Mouse (Mus musculus) ES-Bruce4 (cell line): Measurements from ENCODE around the gene Syt13. TPM values are rescaled to one million over a fixed set of nuclear protein-coding genes. Genes with fewer than 3 reads are reported as not detected.

Experiments
- H3K27ac ChIP-seq: 2 replicates; pipeline ENCODE4 v1.5.1; 2012; ENCODE audit warnings: low read length, inconsistent platforms; ENCODE audit not compliant: insufficient read depth
- H3K27me3 ChIP-seq: 2 replicates; pipeline ENCODE4 v1.6.1; 2012; ENCODE audit warnings: mild to moderate bottlenecking, low read length, inconsistent platforms; ENCODE audit not compliant: control insufficient read depth, poor library complexity, insufficient read depth, severe bottlenecking
- H3K36me3 ChIP-seq: 2 replicates; pipeline ENCODE4 v1.6.1; 2012; ENCODE audit warnings: inconsistent platforms, mild to moderate bottlenecking, low read length, moderate library complexity; ENCODE audit not compliant: control insufficient read depth, poor library complexity, insufficient read depth, severe bottlenecking
- H3K4me1 ChIP-seq: one replicate; pipeline ENCODE4 v1.8.1; 2011; ENCODE audit warnings: low read length; ENCODE audit not compliant: control insufficient read depth, insufficient read depth
- H3K4me3 ChIP-seq: 2 replicates; pipeline ENCODE4 v1.5.1; 2011; ENCODE audit warnings: low read depth, mild to moderate bottlenecking, low read length
- H3K9ac ChIP-seq: 2 replicates; pipeline ENCODE4 v1.6.1; 2012; ENCODE audit warnings: low read depth, mild to moderate bottlenecking, inconsistent platforms; ENCODE audit not compliant: poor library complexity, severe bottlenecking
- H3K9me3 ChIP-seq: replicated peaks from 2 replicates; pipeline ENCODE4 v1.6.1; 2012; ENCODE audit warnings: mild to moderate bottlenecking, low read length, inconsistent platforms; ENCODE audit not compliant: control insufficient read depth, poor library complexity, insufficient read depth, severe bottlenecking
- CTCF ChIP-seq: IDR thresholded peaks from one replicate; pipeline ENCODE4 v1.8.1; 2011; ENCODE audit warnings: low read depth, low read length
- EP300 ChIP-seq: IDR thresholded peaks from 2 replicates; pipeline ENCODE4 v1.6.1; 2011; ENCODE audit warnings: low read depth, low read length; ENCODE audit not compliant: insufficient read depth
- POLR2A ChIP-seq: IDR thresholded peaks from one replicate; pipeline ENCODE4 v1.8.1; 2011; ENCODE audit warnings: low read length; ENCODE audit not compliant: insufficient read depth
- polyA plus RNA-seq: library from polyadenylated mRNA; stranded (reverse); fragments of >200 nt; gene quantifications from 2 replicates; pipeline ENCODE4 v1.2.4, GENCODE M21; 2011; ENCODE audit warnings: low read depth; ENCODE audit not compliant: missing spikeins, insufficient read depth, insufficient read length

The Syt13 gene
- polyA plus RNA-seq, 1 experiment = 11.2 TPM

- Histone ChIP-seq H3K27ac (no peak overlapping the region), H3K9ac (no peak overlapping the region), H3K27me3 (no peaks in the 10 kb centered on the region), H3K4me3 (no peak overlapping the region), H3K4me1 (peaks cover 2% of the 10 kb centered on the region), H3K36me3 (no peaks in the 10 kb centered on the region), H3K9me3 (no peaks in the 10 kb centered on the region)
- TF ChIP-seq CTCF = no peak
- no peak for TF ChIP-seq POLR2A
- no peak for TF ChIP-seq EP300
Observed at GRCm38 (mm10) chr2:92964345-92964744, 49.4 kb downstream of the Syt13 start.

DNA sequence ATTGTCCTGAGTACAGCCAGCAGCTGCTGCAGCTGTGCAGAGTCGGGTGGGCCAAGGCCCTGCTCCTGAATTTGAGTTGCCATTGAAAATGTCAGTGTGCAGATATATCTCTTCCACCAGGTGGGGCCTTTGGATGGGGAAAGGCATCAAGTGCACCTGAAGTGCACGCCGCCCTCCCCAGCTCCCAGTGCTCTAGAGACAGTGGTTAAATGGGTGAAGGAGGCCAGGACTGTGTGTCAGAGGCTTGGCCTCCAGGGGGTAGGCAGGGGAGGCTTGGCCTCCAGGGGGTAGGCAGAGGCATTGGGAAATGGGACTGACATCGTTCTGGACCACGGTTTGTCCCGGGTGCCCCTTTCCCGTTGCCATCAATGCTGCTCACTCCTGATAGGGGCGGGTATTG lies 51.4 kb downstream of the Syt13 start:
- no peak overlapping the region for H3K9ac ChIP-seq
- H3K4me1 ChIP-seq = peaks cover 2% of the 10 kb centered on the region
- no peaks in the 10 kb centered on the region for H3K9me3 ChIP-seq
- no peak overlapping the region for H3K27ac ChIP-seq
- no peaks in the 10 kb centered on the region for H3K36me3 ChIP-seq
- no peak overlapping the region for H3K4me3 ChIP-seq
- no peaks in the 10 kb centered on the region for H3K27me3 ChIP-seq
- TF ChIP-seq CTCF (peak; percentile 19), POLR2A (no peak)

DNA sequence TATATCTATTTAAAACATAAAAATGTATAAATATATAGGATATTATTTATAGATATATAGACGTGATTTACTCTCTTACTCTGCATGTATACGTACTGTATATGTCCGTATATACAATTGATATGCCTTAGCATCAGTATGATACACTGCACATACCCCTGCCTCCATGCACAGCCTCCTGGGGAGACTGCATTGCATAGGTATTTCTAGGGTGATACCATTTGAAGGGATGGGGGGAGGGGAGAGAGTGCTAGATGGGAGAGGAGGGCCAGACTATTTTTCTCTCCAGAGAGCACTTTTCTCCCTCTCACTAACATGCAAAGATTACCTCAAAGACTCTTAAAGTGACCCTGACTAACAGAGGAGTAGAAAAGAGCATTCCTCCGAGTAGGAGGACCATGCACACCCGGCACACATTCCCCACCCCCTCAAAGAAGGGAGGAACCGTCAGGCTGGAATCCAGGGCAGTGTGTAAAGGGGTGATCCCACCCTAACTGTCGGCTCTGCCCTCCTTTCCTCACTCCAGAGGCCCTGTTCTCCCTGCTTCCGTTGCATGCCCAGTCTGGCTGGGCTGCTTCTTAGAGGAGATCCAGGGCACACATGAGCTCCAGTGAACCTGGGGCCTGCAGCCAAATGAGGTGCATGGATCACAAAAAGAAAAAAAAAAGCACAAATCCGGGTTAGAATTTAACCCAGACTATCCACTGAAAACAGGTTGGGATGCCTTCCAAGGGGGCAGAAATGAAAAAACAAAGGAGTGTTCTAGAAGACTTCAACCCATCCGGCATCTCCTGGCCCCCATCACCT lies 52.3 kb downstream of the Syt13 start:
- no peak overlapping the region for H3K9ac ChIP-seq
- no peaks in the 10 kb centered on the region for H3K36me3 ChIP-seq
- H3K9me3 ChIP-seq = no peaks in the 10 kb centered on the region
- TF ChIP-seq CTCF (no peak), EP300 (0 out of 2 replicates have a peak, but pooled peaks have one; percentile 35)
- no peak overlapping the region for H3K27ac ChIP-seq
- no peaks in the 10 kb centered on the region for H3K27me3 ChIP-seq
- no peak overlapping the region for H3K4me3 ChIP-seq
- peaks cover 2% of the 10 kb centered on the region for H3K4me1 ChIP-seq

- TF ChIP-seq CTCF (no peak), POLR2A (no peak), EP300 (no peak)
- peaks cover 2% of the 10 kb centered on the region for H3K4me1 ChIP-seq
- H3K27ac ChIP-seq = no peak overlapping the region
- H3K9ac ChIP-seq = no peak overlapping the region
- no peaks in the 10 kb centered on the region for H3K27me3 ChIP-seq
- no peaks in the 10 kb centered on the region for H3K9me3 ChIP-seq
- H3K4me3 ChIP-seq = no peak overlapping the region
- H3K36me3 ChIP-seq = no peaks in the 10 kb centered on the region
Observed at GRCm38 (mm10) chr2:92967839-92968166, 52.9 kb downstream of the Syt13 start.

DNA sequence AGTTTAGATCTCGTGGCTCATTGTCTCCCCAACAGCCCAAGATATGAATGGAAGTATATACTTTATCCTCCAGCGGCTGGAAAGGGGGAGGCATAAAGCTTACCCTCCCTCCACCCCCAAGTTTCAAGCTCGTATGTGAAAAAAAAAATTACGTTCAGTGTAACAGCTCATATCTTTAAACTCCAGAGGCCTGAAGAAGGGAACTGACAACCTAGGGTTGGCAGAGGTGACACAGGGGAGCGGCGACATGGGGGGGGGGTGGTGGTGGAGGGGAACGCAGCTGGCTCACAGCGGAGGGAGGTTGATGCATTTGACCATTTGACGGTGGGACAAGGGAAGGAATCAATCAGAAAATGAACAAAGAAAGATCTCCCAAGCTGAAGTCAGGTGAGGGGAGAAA lies 56.2 kb downstream of the Syt13 start:
- H3K27me3 ChIP-seq = no peaks in the 10 kb centered on the region
- H3K9ac ChIP-seq = no peak overlapping the region
- H3K4me3 ChIP-seq = no peak overlapping the region
- H3K9me3 ChIP-seq = no peaks in the 10 kb centered on the region
- TF ChIP-seq CTCF = no peak
- H3K27ac ChIP-seq = no peak overlapping the region
- H3K4me1 ChIP-seq = peaks cover 3% of the 10 kb centered on the region
- H3K36me3 ChIP-seq = no peaks in the 10 kb centered on the region

GRCm38 (mm10) chr2:92971536-92971935 lies 56.6 kb downstream of the Syt13 start:
- TF ChIP-seq CTCF = no peak
- no peak for TF ChIP-seq POLR2A
- TF ChIP-seq EP300 = no peak
- no peak overlapping the region for H3K4me3 ChIP-seq
- H3K27me3 ChIP-seq = no peaks in the 10 kb centered on the region
- H3K36me3 ChIP-seq = no peaks in the 10 kb centered on the region
- peaks cover 3% of the 10 kb centered on the region for H3K4me1 ChIP-seq
- no peaks in the 10 kb centered on the region for H3K9me3 ChIP-seq
- no peak overlapping the region for H3K9ac ChIP-seq
- no peak overlapping the region for H3K27ac ChIP-seq

DNA sequence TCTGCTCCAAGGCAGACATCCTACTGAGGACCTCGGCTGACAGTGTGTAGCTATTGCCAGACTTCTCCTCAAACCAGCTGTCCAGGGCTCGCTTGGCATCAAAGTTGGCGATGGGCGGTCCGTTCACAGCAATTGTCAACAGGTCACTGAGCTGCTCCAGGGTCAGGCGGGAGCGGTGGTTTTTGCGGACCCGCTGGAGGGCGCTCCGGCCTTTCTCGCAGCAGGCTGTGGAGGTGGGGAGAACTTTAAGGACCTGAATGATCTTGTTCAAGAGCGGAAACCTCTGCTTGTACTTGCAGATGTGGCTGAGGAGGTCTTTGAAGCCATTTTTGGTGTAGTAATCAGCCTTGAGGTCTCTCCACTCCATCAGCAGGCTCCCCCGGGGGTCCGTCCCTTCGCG lies 57.2 kb downstream of the Syt13 start:
- H3K27ac ChIP-seq = no peak overlapping the region
- no peaks in the 10 kb centered on the region for H3K27me3 ChIP-seq
- H3K4me1 ChIP-seq = peaks cover 3% of the 10 kb centered on the region
- TF ChIP-seq EP300 (no peak), POLR2A (no peak), CTCF (peak; percentile 28)
- no peaks in the 10 kb centered on the region for H3K9me3 ChIP-seq
- no peak overlapping the region for H3K9ac ChIP-seq
- no peaks in the 10 kb centered on the region for H3K36me3 ChIP-seq
- no peak overlapping the region for H3K4me3 ChIP-seq
